Mouse (Mus musculus) urinary bladder, postnatal 10 days (tissue): Measurements from ENCODE around the gene Rffl.
"Not testable (repeated sequence)": the region's sequence is repeated elsewhere in the genome, so short reads cannot be mapped to it uniquely, and the experiment has no call there.

Source experiments
- DNase-seq: peaks from one replicate; pipeline ENCODE4 v3.0.0; 2022; ENCODE audit warnings: low spot score

The Rffl gene

GRCm38 (mm10) chr11:82845415-82846078 lies 25.5 kb downstream of the Rffl start:
- DNase-seq: peak; percentile 16

GRCm38 (mm10) chr11:82844771-82845414 lies 26.1 kb downstream of the Rffl start:
- no peak for DNase-seq

- no peak for DNase-seq
Measured at GRCm38 (mm10) chr11:82838511-82838910, 32.5 kb downstream of the Rffl start.

- DNase-seq: no peak
Measured at GRCm38 (mm10) chr11:82837848-82838247, 33.2 kb downstream of the Rffl start.

GRCm38 (mm10) chr11:82837192-82837591 lies 33.8 kb downstream of the Rffl start:
- DNase-seq: no peak

- no peak for DNase-seq
Measured at GRCm38 (mm10) chr11:82835616-82836432, 35.2 kb downstream of the Rffl start.

- not testable (repeated sequence) for DNase-seq
Measured at GRCm38 (mm10) chr11:82834359-82834758, 36.7 kb downstream of the Rffl start.

GRCm38 (mm10) chr11:82833929-82834328 lies 37.1 kb downstream of the Rffl start:
- DNase-seq: no peak

GRCm38 (mm10) chr11:82832402-82832801 lies 38.6 kb downstream of the Rffl start:
- not testable (repeated sequence) for DNase-seq

- DNase-seq: no peak
Measured at GRCm38 (mm10) chr11:82831008-82831893, 39.8 kb downstream of the Rffl start.

GRCm38 (mm10) chr11:82826818-82827217 lies 44.2 kb downstream of the Rffl start:
- DNase-seq: no peak

GRCm38 (mm10) chr11:82820788-82821456 lies 50.1 kb downstream of the Rffl start:
- no peak for DNase-seq

- no peak for DNase-seq
Measured at GRCm38 (mm10) chr11:82819350-82819749, 51.7 kb downstream of the Rffl start.

- no peak for DNase-seq
Measured at GRCm38 (mm10) chr11:82808485-82808884, 62.5 kb downstream of the Rffl start.

GRCm38 (mm10) chr11:82807370-82807769 lies 63.6 kb downstream of the Rffl start:
- DNase-seq: no peak

GRCm38 (mm10) chr11:82806656-82807055 lies 64.4 kb downstream of the Rffl start:
- DNase-seq: no peak

- no peak for DNase-seq
Measured at GRCm38 (mm10) chr11:82783453-82783852, 87.6 kb downstream of the Rffl start.

GRCm38 (mm10) chr11:82782197-82782596 lies 88.8 kb downstream of the Rffl start:
- DNase-seq: no peak

GRCm38 (mm10) chr11:82780983-82781903 lies 89.8 kb downstream of the Rffl start, which contains the start of gene Lig3:
TSS of gene Lig3 (plus strand) at chr11:82781108.
- peak; percentile 77 for DNase-seq

- DNase-seq: no peak
Measured at GRCm38 (mm10) chr11:82780134-82780533, 90.9 kb downstream of the Rffl start.
